Mouse (Mus musculus) left cerebral cortex, adult 2 months (tissue): ENCODE measurements at regions not wholly inside any gene's neighbourhood (a gene's known extent, or its start where the extent isn't known, plus 50 kb on each side); places are given as distances from the start of the nearest gene placed in this dataset.
A peak's percentile ranks its signal among the peaks of the same experiment; 100 is the strongest.

Source experiments
- DNase-seq, 2 experiments: peaks; one replicate each; pipeline ENCODE4 v3.0.0; 2021 to 2022; ENCODE audit warnings: low spot score in 2 of 2, mixed read lengths in 1 of 2; ENCODE audit errors: extremely low spot score in 1 of 2
- H3K27ac ChIP-seq: fragments of 200-600 bp; 2 replicates; pipeline ENCODE4 v1.8.1; 2022
- H3K4me3 ChIP-seq: fragments of 200-600 bp; 2 replicates; pipeline ENCODE4 v1.8.1; 2022
- CTCF ChIP-seq: fragments of 200-600 bp; IDR thresholded peaks from 2 replicates; pipeline ENCODE4 v1.8.1; 2022; ENCODE audit warnings: antibody characterized with exemption, mild to moderate bottlenecking, moderate library complexity
- intact Hi-C: fragments of 180-260 bp; cut with DNase I; formaldehyde crosslinking; loops from one replicate; pipeline ENCODE4 v1.15.1; 2025

DNA sequence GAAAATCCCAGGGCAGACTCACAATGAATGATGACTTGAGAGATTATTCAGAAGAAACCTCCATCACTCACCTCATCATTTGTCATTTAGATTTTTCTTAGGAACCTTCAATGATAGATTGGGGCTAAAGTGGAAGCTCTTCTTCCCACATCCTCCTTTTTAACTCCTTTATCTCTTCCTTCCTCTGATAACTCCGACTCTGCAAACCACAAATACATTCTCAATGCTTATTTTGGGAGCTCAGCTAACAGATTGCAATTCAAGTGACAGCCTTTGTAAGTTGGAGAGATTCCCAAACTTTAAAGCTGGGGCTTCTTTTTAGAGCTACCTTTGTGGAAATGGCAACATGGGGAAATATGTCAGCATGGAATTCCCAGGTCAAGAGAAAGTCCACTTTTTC lies 135.7 kb downstream of the Lhfpl1 start:
- H3K27ac ChIP-seq, result peak overlapping the region; percentile 1; the same call in 1 of the 2 replicates
- intact Hi-C loops, result no loop called here
- TF ChIP-seq CTCF, result no peak
- no peak for DNase-seq
- no peak overlapping the region for H3K4me3 ChIP-seq

DNA sequence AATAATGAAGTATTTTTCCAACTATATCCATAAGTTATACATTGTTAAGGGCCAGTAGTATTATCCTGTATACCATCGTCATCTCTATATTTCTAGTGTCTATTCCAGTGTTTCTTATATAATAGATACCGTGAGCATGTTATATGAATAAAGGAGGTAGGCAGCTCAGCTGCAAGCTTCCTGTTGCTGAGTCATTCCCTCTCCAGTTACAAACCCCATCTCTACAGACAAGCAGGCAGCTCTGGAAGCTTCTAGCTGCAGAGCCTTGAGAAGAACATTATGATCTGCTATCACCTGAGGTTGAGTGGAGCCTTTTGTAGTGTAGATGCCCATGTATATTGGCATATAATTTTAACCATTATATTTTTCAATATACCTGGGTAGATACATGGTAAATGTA lies 136.3 kb downstream of the Lhfpl1 start:
- peak overlapping the region; percentile 20; the same call in 1 of the 2 replicates for H3K27ac ChIP-seq
- no peak for TF ChIP-seq CTCF
- intact Hi-C loops, result no loop called here
- DNase-seq, result no peak
- H3K4me3 ChIP-seq, result no peak overlapping the region

DNA sequence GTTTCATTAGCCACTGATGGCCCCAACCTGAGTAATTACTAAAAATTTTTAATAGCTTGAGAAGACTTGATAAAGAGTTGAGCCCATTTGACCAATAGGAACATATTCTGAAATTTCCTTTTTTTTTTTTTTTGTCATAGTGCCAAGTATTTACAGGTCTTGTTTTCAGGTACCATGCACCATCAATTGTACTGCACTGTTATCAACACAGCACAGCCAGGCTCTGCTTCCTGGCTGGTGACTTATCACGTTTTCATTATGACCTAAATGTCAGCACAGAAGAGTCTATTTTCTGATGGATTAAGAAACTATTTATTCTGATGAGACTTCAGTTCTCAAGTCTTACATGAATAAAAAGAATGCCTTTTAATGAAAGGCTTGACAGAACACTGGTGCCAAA lies 153.0 kb downstream of the Lhfpl1 start:
- H3K27ac ChIP-seq, result no peak overlapping the region
- no peak for DNase-seq
- TF ChIP-seq CTCF, result no peak
- intact Hi-C loops, result no loop called here
- H3K4me3 ChIP-seq, result no peak overlapping the region
